Mouse (Mus musculus): ENCODE measurements around the gene Acap1. TPM values are rescaled to one million over a fixed set of nuclear protein-coding genes. Genes with fewer than 3 reads are reported as not detected.

Acap1 gene
- total and polyA plus RNA-seq, 3 experiments, result 39.6 to 70.9 (median 58.2) TPM

DNA sequence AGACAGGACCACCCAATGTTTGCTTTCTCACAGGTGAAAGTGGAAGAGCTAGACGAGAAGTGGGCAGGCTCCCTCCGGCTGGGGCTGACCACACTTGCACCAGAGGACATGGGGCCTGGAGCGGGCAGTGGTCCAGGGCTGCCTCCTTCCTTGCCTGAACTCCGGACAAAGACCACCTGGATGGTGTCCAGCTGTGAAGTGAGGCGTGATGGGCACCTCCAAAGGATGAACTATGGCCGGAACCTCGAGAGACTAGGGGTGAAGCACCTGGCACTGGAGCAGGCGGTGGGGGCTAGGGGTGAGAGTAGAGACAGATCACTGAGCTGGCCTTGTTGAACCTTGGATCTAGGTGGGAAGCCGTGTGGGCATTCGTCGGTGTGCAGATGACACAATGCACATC is 13.3 kb upstream of the Acap1 start:
- no peak overlapping the region for H3K9ac ChIP-seq (ENCODE audit: insufficient read depth, low read depth)
- peaks cover 7 to 10% of the 10 kb centered on the region in 2 experiments; a peak in 3 of 4 replicates for H3K4me1 ChIP-seq (ENCODE audit: control insufficient read depth in 1 of 2, insufficient read depth in 2 of 2)
- H3K27ac ChIP-seq (ENCODE audit: insufficient read depth, low read depth), result no peak overlapping the region
- no peaks in the 10 kb centered on the region for H3K79me2 ChIP-seq (replicated peaks; ENCODE audit: control insufficient read depth, extremely low read depth, insufficient read depth, poor library complexity, severe bottlenecking)
- H3K27me3 ChIP-seq (replicated peaks), result no peaks in the 10 kb centered on the region
- dilution Hi-C loops (cut with MboI; ENCODE audit: extremely low pct_ligation_motif_present, extremely low pct_unique_long_range_greater_than_20kb, low sequenced_read_pairs), result no loop called here
- H3K36me3 ChIP-seq (replicated peaks in 1 of 2; ENCODE audit: control insufficient read depth in 1 of 2, insufficient read depth in 1 of 2, low read length in 1 of 2), result peaks cover 90 to 94% of the 10 kb centered on the region in 2 experiments
- no peak for DNase-seq (ENCODE audit: extremely low read depth)
- no peak for TF ChIP-seq TBP (conservative IDR thresholded peaks at IDR 0.05; ENCODE audit: low read depth, low read length)
- no peak for TF ChIP-seq CTCF (conservative IDR thresholded peaks at IDR 0.05 in 1 of 2, IDR thresholded peaks at IDR 0.05 in 1 of 2; ENCODE audit: low read depth in 2 of 2, low read length in 2 of 2)
- TF ChIP-seq ZMIZ1 (IDR thresholded peaks at IDR 0.05; ENCODE audit: low read depth, low read length), result no peak
- no peak for TF ChIP-seq MXI1 (IDR thresholded peaks at IDR 0.05; ENCODE audit: low read depth, low read length)
- TF ChIP-seq ETS1 (conservative IDR thresholded peaks at IDR 0.05; ENCODE audit: low read depth, low read length), result no peak
- TF ChIP-seq JUN (IDR thresholded peaks at IDR 0.05; ENCODE audit: insufficient read depth, low read depth, low read length), result no peak
- TF ChIP-seq RAD21 (IDR thresholded peaks at IDR 0.05; ENCODE audit: low read depth, low read length), result no peak
- no peak for TF ChIP-seq ZC3H11A (IDR thresholded peaks at IDR 0.05; ENCODE audit: low read depth, low read length)
- TF ChIP-seq POLR2A (IDR thresholded peaks at IDR 0.05; ENCODE audit: low read depth, low read length), result no peak
- no peak for TF ChIP-seq NRF1 (IDR thresholded peaks at IDR 0.05; ENCODE audit: low read depth, low read length)
- TF ChIP-seq NELFE (IDR thresholded peaks at IDR 0.05; ENCODE audit: low read depth, low read length), result no peak
- no peak for TF ChIP-seq MYC (IDR thresholded peaks at IDR 0.05; ENCODE audit: low read depth, low read length)
- TF ChIP-seq EP300 (IDR thresholded peaks at IDR 0.05; ENCODE audit: low read length), result no peak
- TF ChIP-seq CHD1 (IDR thresholded peaks at IDR 0.05; ENCODE audit: low read depth, low read length), result no peak
- no peak for TF ChIP-seq MAZ (IDR thresholded peaks at IDR 0.05; ENCODE audit: low read depth, low read length)
- no peak for TF ChIP-seq BHLHE40 (IDR thresholded peaks at IDR 0.05; ENCODE audit: low read depth, low read length)
- TF ChIP-seq MAFK (IDR thresholded peaks at IDR 0.05; ENCODE audit: insufficient replicate concordance, low read length), result no peak
- TF ChIP-seq USF2 (conservative IDR thresholded peaks at IDR 0.05; ENCODE audit: low read depth, low read length), result no peak
- no peak for TF ChIP-seq USF1 (IDR thresholded peaks at IDR 0.05; ENCODE audit: low read depth, low read length)
- no peaks in the 10 kb centered on the region for H3K9me3 ChIP-seq (replicated peaks; ENCODE audit: low read length)
- H3K4me3 ChIP-seq (replicated peaks in 1 of 3; ENCODE audit: low read depth in 2 of 3, low read length in 2 of 3, poor library complexity in 1 of 3), result no peak overlapping the region
- no peak overlapping the region for H3K4me2 ChIP-seq (ENCODE audit: insufficient read depth, low read depth, poor library complexity, severe bottlenecking)
- in situ Hi-C loops (cut with MboI; ENCODE audit: low pct_ligation_motif_present, low pct_unique_long_range_greater_than_20kb, low sequenced_read_pairs), result no loop called here

DNA sequence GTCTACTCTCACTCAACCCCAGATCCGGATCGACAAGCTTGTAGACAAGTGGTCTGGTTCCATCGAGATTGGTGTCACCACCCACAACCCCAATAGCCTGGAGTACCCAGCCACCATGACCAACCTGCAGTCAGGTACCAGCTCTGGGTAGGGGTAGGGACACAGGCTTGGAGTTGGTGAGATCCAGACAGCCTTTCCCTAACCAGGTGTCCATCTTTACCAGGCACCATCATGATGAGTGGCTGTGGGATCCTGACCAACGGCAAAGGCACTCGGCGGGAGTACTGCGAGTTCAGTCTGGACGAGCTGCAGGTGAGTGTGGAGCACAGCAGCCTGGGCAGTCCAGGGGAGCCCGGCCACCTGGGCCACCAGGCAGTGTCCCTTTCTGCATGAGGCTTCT is 9.0 kb upstream of the Acap1 start:
- TF ChIP-seq MAX (IDR thresholded peaks at IDR 0.05; ENCODE audit: low read length) (no peak), SIN3A (IDR thresholded peaks at IDR 0.05; ENCODE audit: low read length) (no peak), KAT2A (IDR thresholded peaks at IDR 0.05; ENCODE audit: insufficient replicate concordance, low read length) (no peak), MYC (IDR thresholded peaks at IDR 0.05; ENCODE audit: low read depth, low read length) (no peak), USF1 (IDR thresholded peaks at IDR 0.05; ENCODE audit: low read depth, low read length) (no peak)
- H3K27ac ChIP-seq (ENCODE audit: insufficient read depth, low read depth), result no peak overlapping the region
- peaks cover 7 to 21% of the 10 kb centered on the region in 2 experiments for H3K4me1 ChIP-seq (ENCODE audit: control insufficient read depth in 1 of 2, insufficient read depth in 2 of 2)
- peaks cover 10% of the 10 kb centered on the region for H3K79me2 ChIP-seq (replicated peaks; ENCODE audit: control insufficient read depth, extremely low read depth, insufficient read depth, poor library complexity, severe bottlenecking)
- no peaks in the 10 kb centered on the region for H3K27me3 ChIP-seq (replicated peaks)
- no peak overlapping the region for H3K9ac ChIP-seq (ENCODE audit: insufficient read depth, low read depth)
- dilution Hi-C loops (cut with MboI; ENCODE audit: extremely low pct_ligation_motif_present, extremely low pct_unique_long_range_greater_than_20kb, low sequenced_read_pairs), result no loop called here
- peaks cover 58 to 61% of the 10 kb centered on the region in 2 experiments for H3K36me3 ChIP-seq (replicated peaks in 1 of 2; ENCODE audit: control insufficient read depth in 1 of 2, insufficient read depth in 1 of 2, low read length in 1 of 2)
- H3K4me3 ChIP-seq (replicated peaks in 1 of 3; ENCODE audit: low read depth in 2 of 3, low read length in 2 of 3, poor library complexity in 1 of 3), result no peak overlapping the region
- DNase-seq (ENCODE audit: extremely low read depth), result no peak
- no peak overlapping the region for H3K4me2 ChIP-seq (ENCODE audit: insufficient read depth, low read depth, poor library complexity, severe bottlenecking)
- in situ Hi-C loops (cut with MboI; ENCODE audit: low pct_ligation_motif_present, low pct_unique_long_range_greater_than_20kb, low sequenced_read_pairs), result no loop called here
- H3K9me3 ChIP-seq (replicated peaks; ENCODE audit: low read length), result no peaks in the 10 kb centered on the region

Data from CH12.LX (cell line).